Mouse (Mus musculus) cerebellum, adult 8-10 months (tissue): ENCODE measurements around the gene Tmigd3.

Source experiments
- DNase-seq: peaks from one replicate; pipeline ENCODE4 v3.0.0; 2022

Tmigd3 gene

GRCm38 (mm10) chr3:105877252-105877803 lies 6.6 kb downstream of the Tmigd3 start:
- DNase-seq = no peak

- DNase-seq = no peak
Measured at GRCm38 (mm10) chr3:105877919-105878318, 7.2 kb downstream of the Tmigd3 start.

GRCm38 (mm10) chr3:105878751-105879150 lies 8.0 kb downstream of the Tmigd3 start:
- DNase-seq = no peak

- DNase-seq = no peak
Measured at GRCm38 (mm10) chr3:105880419-105880818, 9.7 kb downstream of the Tmigd3 start.

- DNase-seq = no peak
Measured at GRCm38 (mm10) chr3:105882105-105882504, 11.4 kb downstream of the Tmigd3 start.

GRCm38 (mm10) chr3:105883111-105883510 lies 12.4 kb downstream of the Tmigd3 start:
- no peak for DNase-seq

- no peak for DNase-seq
Measured at GRCm38 (mm10) chr3:105888961-105889360, 18.3 kb downstream of the Tmigd3 start.

GRCm38 (mm10) chr3:105890220-105890619 lies 19.5 kb downstream of the Tmigd3 start:
- DNase-seq = no peak

GRCm38 (mm10) chr3:105891141-105891540 lies 20.4 kb downstream of the Tmigd3 start:
- no peak for DNase-seq

- DNase-seq = no peak
Measured at GRCm38 (mm10) chr3:105891760-105892571, 21.3 kb downstream of the Tmigd3 start.

- no peak for DNase-seq
Measured at GRCm38 (mm10) chr3:105892572-105893495, 22.1 kb downstream of the Tmigd3 start.

- peak; percentile 10 for DNase-seq
Measured at GRCm38 (mm10) chr3:105893941-105894391, 23.3 kb downstream of the Tmigd3 start.

- DNase-seq = peak; percentile 11
Measured at GRCm38 (mm10) chr3:105894601-105895592, 24.2 kb downstream of the Tmigd3 start.

- DNase-seq = no peak
Measured at GRCm38 (mm10) chr3:105896811-105897210, 26.1 kb downstream of the Tmigd3 start.

- DNase-seq = no peak
Measured at GRCm38 (mm10) chr3:105898325-105898724, 27.6 kb downstream of the Tmigd3 start.

- no peak for DNase-seq
Measured at GRCm38 (mm10) chr3:105898861-105899260, 28.2 kb downstream of the Tmigd3 start.

- peak; percentile 79 for DNase-seq
Measured at GRCm38 (mm10) chr3:105899394-105900147, 28.9 kb downstream of the Tmigd3 start.

- no peak for DNase-seq
Measured at GRCm38 (mm10) chr3:105900266-105900665, 29.6 kb downstream of the Tmigd3 start.

- no peak for DNase-seq
Measured at GRCm38 (mm10) chr3:105900716-105901115, 30.0 kb downstream of the Tmigd3 start.

GRCm38 (mm10) chr3:105901468-105901867 lies 30.8 kb downstream of the Tmigd3 start:
- DNase-seq = no peak

- DNase-seq = no peak
Measured at GRCm38 (mm10) chr3:105904213-105904612, 33.5 kb downstream of the Tmigd3 start.
